Mouse (Mus musculus) heart, adult 2 months (tissue): ENCODE data around the gene Dut.

Experiments used
- CTCF ChIP-seq: fragments of 200-600 bp; IDR thresholded peaks from 2 replicates; pipeline ENCODE4 v1.8.1; 2022; ENCODE audit warnings: antibody characterized with exemption, mild to moderate bottlenecking, moderate library complexity
- EP300 ChIP-seq: fragments of 200-500 bp; IDR thresholded peaks from 2 replicates; pipeline ENCODE4 v1.6.1; 2011; ENCODE audit warnings: low read depth, low read length, control low read depth; ENCODE audit not compliant: insufficient read depth
- POLR2A ChIP-seq: fragments of 200-500 bp; IDR thresholded peaks from 2 replicates; pipeline ENCODE4 v1.6.1; 2011; ENCODE audit warnings: mild to moderate bottlenecking, low read depth, low read length, control low read depth; ENCODE audit not compliant: insufficient read depth

GRCm38 (mm10) chr2:125247962-125248235 is 909 bp downstream of the Dut start:
- TF ChIP-seq EP300, result no peak
- TF ChIP-seq POLR2A, result no peak
- no peak for TF ChIP-seq CTCF
